Mouse (Mus musculus): ENCODE measurements at regions not wholly inside any gene's neighbourhood (a gene's known extent, or its start where the extent isn't known, plus 50 kb on each side); places are given as distances from the start of the nearest gene placed in this dataset.
A peak's percentile ranks its signal among the peaks of the same experiment; 100 is the strongest.

DNA sequence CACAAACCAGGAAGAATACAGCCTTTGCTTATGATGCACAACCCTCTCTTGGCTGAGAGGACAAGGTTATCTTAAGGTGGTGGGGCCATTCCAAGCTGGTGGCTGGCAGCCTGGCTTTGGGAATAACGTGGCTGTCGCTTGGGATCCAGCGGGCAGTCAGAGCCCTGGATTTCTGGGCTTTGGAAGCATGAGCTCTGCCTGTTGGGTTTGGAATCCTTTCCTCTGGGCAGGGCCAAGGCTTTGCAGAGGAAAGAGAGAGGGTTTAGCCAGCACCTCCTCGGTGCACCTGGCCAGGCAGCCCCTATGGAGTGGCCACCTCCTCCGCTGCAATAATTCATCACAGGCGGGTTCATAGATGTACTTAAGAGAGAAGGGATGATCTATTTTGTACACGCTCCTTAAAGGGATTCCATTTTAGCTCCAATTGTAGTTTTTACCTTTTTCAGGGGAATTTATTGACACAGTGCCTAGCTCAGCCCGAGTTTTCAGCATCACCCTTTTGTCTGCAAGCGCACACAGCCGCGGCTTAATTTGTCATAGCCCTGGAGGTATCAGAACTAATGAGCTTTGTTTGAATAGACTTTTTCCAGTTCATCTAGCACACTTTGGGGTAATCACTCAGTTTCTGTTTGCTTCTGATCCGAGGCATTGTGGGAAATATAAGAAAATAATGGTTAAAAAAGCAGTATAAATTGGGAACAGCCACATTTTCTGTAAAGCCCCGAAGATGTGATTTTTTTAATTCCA is 135.5 kb upstream of the Zfp507 start:
- H3K36me3 ChIP-seq (ENCODE audit: control insufficient read depth, insufficient read depth, low read length): no peaks in the 10 kb centered on the region
- WGBS: 71% methylated on average over 13 of the region's 13 CpGs
- H3K27me3 ChIP-seq (ENCODE audit: control insufficient read depth, insufficient read depth, low read length): no peaks in the 10 kb centered on the region
- H3K9ac ChIP-seq (ENCODE audit: low read depth, low read length): no peak overlapping the region
- H3K27ac ChIP-seq (ENCODE audit: low read depth, low read length): no peak overlapping the region
- no peak for ATAC-seq (ENCODE audit: low FRiP score, low TSS enrichment)
- H3K4me1 ChIP-seq (ENCODE audit: control insufficient read depth, insufficient read depth, low read length): no peaks in the 10 kb centered on the region
- H3K4me3 ChIP-seq (ENCODE audit: low read length): no peak overlapping the region
- no peak overlapping the region for H3K4me2 ChIP-seq (replicated peaks; ENCODE audit: low read depth, low read length)
- H3K9me3 ChIP-seq (ENCODE audit: control insufficient read depth, low read length): no peaks in the 10 kb centered on the region

DNA sequence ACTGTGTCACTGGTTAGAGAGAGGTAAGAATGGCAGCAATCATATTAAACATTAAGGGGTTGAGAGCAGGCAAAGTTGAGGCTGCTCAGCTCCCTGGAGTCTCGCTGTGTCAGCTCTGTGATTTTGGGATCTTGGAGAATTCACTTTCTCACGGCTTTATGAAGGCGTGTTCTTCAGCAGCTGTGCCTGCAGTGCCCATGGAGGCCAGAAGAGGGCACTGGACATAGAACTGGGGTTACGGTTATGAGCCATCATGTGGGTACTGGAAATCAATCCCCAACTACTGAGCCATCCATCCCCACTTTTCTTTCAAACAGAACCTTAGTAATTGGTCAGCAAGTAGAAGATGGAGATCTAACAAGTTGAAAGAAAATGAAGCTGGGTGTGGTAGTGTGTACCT is 123.9 kb upstream of the Zfp507 start:
- Histone ChIP-seq H3K36me3 (ENCODE audit: control insufficient read depth, insufficient read depth, low read length) (no peaks in the 10 kb centered on the region), H3K27ac (ENCODE audit: low read depth, low read length) (no peak overlapping the region), H3K4me2 (replicated peaks; ENCODE audit: low read depth, low read length) (no peak overlapping the region), H3K4me1 (ENCODE audit: control insufficient read depth, insufficient read depth, low read length) (0 out of 2 replicates have a peak, but pooled peaks cover 5% of the 10 kb centered on the region), H3K27me3 (ENCODE audit: control insufficient read depth, insufficient read depth, low read length) (peaks cover 3% of the 10 kb centered on the region), H3K9ac (ENCODE audit: low read depth, low read length) (no peak overlapping the region), H3K9me3 (ENCODE audit: control insufficient read depth, low read length) (peaks cover 14% of the 10 kb centered on the region; the same call in 1 of the 2 replicates), H3K4me3 (ENCODE audit: low read length) (no peak overlapping the region)
- ATAC-seq (ENCODE audit: low FRiP score, low TSS enrichment): no peak
- WGBS: 89% methylated on average over 4 of the region's 4 CpGs

DNA sequence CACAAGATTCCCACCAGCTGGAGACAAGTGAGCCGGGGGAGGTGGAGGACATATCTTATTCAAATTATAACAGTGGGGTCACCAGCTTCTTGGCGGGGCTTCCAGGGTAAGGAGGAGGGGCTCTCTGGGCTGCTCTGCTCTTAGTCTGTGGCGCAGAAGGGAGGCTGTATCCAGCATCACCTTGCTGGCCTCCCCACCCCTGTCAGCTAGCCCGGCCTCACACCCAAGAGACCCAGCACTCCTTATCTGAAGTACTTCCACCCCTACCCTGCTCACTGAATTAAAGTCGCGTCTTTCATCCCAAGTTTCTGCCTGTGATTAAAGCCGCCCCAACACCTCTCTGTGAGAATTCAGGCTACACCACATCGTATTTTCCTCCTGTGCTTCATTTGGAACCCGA is 119.8 kb upstream of the Zfp507 start:
- Histone ChIP-seq H3K27ac (ENCODE audit: low read depth, low read length) (no peak overlapping the region), H3K27me3 (ENCODE audit: control insufficient read depth, insufficient read depth, low read length) (peaks cover 3% of the 10 kb centered on the region), H3K36me3 (ENCODE audit: control insufficient read depth, insufficient read depth, low read length) (no peaks in the 10 kb centered on the region), H3K4me1 (ENCODE audit: control insufficient read depth, insufficient read depth, low read length) (0 out of 2 replicates have a peak, but pooled peaks cover 8% of the 10 kb centered on the region), H3K9me3 (ENCODE audit: control insufficient read depth, low read length) (peaks cover 10% of the 10 kb centered on the region; the same call in 1 of the 2 replicates), H3K4me3 (ENCODE audit: low read length) (no peak overlapping the region), H3K9ac (ENCODE audit: low read depth, low read length) (no peak overlapping the region), H3K4me2 (replicated peaks; ENCODE audit: low read depth, low read length) (peak overlapping the region; percentile 23)
- peak; percentile 52; the same call in 1 of the 2 replicates for ATAC-seq (ENCODE audit: low FRiP score, low TSS enrichment)
- WGBS: 20% methylated on average over 9 of the region's 9 CpGs

DNA sequence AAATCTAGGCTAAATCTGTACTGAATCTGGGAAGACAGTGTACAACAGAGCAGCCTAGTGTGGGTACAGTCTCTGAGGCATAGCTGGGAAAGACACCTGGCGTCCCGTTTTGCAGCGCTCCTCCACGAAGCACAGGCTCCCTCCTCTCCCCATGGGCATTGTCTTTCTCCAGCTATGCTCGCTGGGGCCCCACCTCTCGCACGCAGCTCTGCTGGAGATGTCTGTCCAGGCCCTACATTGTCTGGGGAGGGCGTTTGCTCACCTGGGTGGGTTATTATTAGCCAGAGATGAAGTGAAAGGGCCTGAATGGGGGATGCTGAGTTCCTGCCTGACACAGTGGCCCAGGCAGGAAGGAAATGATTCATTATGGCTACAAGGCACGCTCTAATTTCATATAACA is 118.1 kb upstream of the Zfp507 start:
- Histone ChIP-seq H3K4me2 (replicated peaks; ENCODE audit: low read depth, low read length) (no peak overlapping the region), H3K27me3 (ENCODE audit: control insufficient read depth, insufficient read depth, low read length) (peaks cover 3% of the 10 kb centered on the region)

DNA sequence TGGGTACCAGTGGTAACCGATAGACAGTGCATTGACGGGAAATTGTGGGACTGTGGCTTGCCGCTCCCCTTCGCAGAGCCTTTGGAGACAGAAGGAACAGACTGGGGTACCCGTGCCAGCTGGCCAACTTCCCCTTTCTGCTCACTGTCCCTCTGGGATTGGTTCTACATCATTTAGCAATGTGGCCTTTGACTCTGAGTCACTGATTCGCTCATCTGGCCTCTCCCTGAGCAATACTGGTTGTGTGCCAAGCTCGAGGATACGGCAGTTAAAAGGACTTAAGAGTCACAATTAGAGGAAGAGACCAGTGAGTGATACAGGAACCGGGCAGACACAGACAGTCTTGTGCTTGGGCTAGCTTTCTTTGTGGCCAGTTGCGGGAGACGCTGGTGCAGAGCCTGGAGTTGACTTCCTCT is 117.4 kb upstream of the Zfp507 start:
- 0 out of 2 replicates have a peak, but pooled peaks cover 7% of the 10 kb centered on the region for H3K9me3 ChIP-seq (ENCODE audit: control insufficient read depth, low read length)
- H3K4me1 ChIP-seq (ENCODE audit: control insufficient read depth, insufficient read depth, low read length): 0 out of 2 replicates have a peak, but pooled peaks cover 8% of the 10 kb centered on the region
- no peak overlapping the region for H3K4me3 ChIP-seq (ENCODE audit: low read length)
- H3K27me3 ChIP-seq (ENCODE audit: control insufficient read depth, insufficient read depth, low read length): peaks cover 3% of the 10 kb centered on the region
- H3K9ac ChIP-seq (ENCODE audit: low read depth, low read length): no peak overlapping the region
- H3K4me2 ChIP-seq (replicated peaks; ENCODE audit: low read depth, low read length): no peak overlapping the region
- H3K36me3 ChIP-seq (ENCODE audit: control insufficient read depth, insufficient read depth, low read length): no peaks in the 10 kb centered on the region
- WGBS: 70% methylated on average over 11 of the region's 11 CpGs
- no peak overlapping the region for H3K27ac ChIP-seq (ENCODE audit: low read depth, low read length)
- ATAC-seq (ENCODE audit: low FRiP score, low TSS enrichment): no peak

More for the DNA sequence above, 118.1 kb upstream of the Zfp507 start:
- H3K4me1 ChIP-seq (ENCODE audit: control insufficient read depth, insufficient read depth, low read length): 0 out of 2 replicates have a peak, but pooled peaks cover 8% of the 10 kb centered on the region
- no peak overlapping the region for H3K27ac ChIP-seq (ENCODE audit: low read depth, low read length)
- 0 out of 2 replicates have a peak, but pooled peaks cover 7% of the 10 kb centered on the region for H3K9me3 ChIP-seq (ENCODE audit: control insufficient read depth, low read length)
- no peak overlapping the region for H3K9ac ChIP-seq (ENCODE audit: low read depth, low read length)
- 42% methylated on average over 9 of the region's 9 CpGs for WGBS
- H3K36me3 ChIP-seq (ENCODE audit: control insufficient read depth, insufficient read depth, low read length): no peaks in the 10 kb centered on the region
- no peak for ATAC-seq (ENCODE audit: low FRiP score, low TSS enrichment)
- no peak overlapping the region for H3K4me3 ChIP-seq (ENCODE audit: low read length)

DNA sequence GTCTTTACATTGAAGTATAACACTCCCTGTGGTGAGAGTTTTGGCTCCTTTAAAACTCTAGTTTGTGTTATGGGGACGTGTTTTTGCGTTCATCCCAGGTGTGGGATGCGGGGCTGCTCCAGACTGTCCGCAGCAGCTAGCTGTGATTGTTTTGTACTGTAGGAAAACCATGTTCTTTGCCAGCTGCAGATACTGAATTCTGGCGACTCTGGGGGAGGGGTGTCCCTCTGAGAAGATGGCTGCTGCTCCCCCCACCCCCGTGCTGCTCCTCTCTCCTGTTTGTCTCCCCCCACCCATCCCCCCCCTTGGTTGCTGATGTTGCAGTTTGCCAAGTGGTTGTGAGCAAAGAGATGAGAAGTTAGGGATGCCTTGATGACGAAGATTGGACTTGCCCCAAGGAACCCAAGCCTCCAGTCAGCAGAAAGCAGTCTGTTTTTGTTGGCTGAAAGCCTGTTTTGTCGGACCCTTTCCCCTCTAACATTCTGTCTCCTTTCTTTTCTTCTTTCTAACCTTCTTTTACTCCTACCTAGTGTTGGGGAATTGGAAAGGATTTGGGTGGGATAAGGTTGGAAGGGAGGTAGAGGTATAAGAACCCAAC is 107.4 kb upstream of the Zfp507 start:
- H3K4me2 ChIP-seq (replicated peaks; ENCODE audit: low read depth, low read length): no peak overlapping the region
- H3K36me3 ChIP-seq (ENCODE audit: control insufficient read depth, insufficient read depth, low read length): no peaks in the 10 kb centered on the region
- no peak overlapping the region for H3K9ac ChIP-seq (ENCODE audit: low read depth, low read length)
- H3K27me3 ChIP-seq (ENCODE audit: control insufficient read depth, insufficient read depth, low read length): no peaks in the 10 kb centered on the region
- H3K27ac ChIP-seq (ENCODE audit: low read depth, low read length): no peak overlapping the region
- 0 out of 2 replicates have a peak, but pooled peaks cover 4% of the 10 kb centered on the region for H3K9me3 ChIP-seq (ENCODE audit: control insufficient read depth, low read length)
- H3K4me1 ChIP-seq (ENCODE audit: control insufficient read depth, insufficient read depth, low read length): no peaks in the 10 kb centered on the region
- no peak overlapping the region for H3K4me3 ChIP-seq (ENCODE audit: low read length)
- 53% methylated on average over 8 of the region's 8 CpGs for WGBS
- ATAC-seq (ENCODE audit: low FRiP score, low TSS enrichment): no peak

DNA sequence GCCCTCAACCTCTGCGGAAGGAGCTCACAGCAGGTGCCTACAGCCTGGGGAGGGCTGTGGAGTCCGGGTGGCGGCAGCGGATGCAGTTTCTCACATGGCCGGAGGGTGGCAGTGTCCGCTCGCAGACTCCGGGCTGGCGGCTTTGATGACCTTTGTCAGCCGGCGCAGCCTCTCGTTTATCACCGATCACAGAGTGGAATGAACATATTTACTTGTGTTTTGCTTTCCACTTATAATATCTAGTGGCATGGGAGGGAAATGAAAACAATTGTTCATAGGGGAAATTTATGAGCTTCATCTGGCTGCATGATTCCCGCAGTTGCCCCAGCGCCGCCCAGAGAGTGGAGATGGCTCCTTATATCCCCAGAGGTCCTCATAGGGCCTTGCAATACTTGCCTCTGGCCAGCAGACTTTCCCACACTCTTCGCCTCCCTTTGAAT is 99.2 kb upstream of the Zfp507 start:
- H3K4me3 ChIP-seq (ENCODE audit: low read length): no peak overlapping the region
- WGBS: 6% methylated on average over 17 of the region's 17 CpGs
- ATAC-seq (ENCODE audit: low FRiP score, low TSS enrichment): peak; percentile 82; the same call in 1 of the 2 replicates

DNA sequence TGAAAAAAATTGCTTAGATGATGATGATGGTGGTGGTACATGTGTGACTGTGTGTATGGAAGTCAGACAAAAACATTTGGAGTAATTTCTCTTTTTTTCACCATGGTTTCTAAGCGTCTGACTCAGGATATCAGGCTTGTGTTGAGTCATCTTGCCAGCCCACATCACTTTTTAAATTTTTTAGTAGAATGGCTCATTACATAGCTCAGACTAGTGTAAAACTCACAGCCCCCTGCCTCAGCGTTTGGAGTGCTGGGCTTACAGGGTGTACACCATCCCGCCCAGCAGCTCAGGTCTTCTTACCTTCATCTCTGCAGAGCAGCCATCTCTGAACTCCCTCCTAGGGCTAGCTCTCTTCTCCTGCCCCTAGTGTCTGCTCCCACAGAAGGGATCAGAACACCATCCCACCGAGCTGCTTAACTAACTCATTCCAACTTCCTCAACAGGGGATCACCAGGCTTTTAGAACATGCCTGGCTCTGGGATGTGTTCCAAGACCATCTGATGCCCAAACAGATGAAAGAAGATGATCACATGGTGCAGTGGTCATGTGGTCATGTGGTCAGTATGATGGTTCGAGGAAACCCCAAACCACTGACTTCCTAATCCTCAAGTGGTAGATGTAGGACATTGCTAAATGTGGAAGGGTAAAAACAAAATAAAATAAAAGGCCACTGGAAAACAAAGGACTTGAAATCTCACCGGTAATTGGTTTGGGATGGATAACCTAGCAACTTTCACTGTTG is 96.1 kb upstream of the Zfp507 start:
- 90% methylated on average over 6 of the region's 6 CpGs for WGBS
- no peaks in the 10 kb centered on the region for H3K9me3 ChIP-seq (ENCODE audit: control insufficient read depth, low read length)
- no peaks in the 10 kb centered on the region for H3K4me1 ChIP-seq (ENCODE audit: control insufficient read depth, insufficient read depth, low read length)
- no peak overlapping the region for H3K9ac ChIP-seq (ENCODE audit: low read depth, low read length)
- ATAC-seq (ENCODE audit: low FRiP score, low TSS enrichment): no peak
- H3K36me3 ChIP-seq (ENCODE audit: control insufficient read depth, insufficient read depth, low read length): no peaks in the 10 kb centered on the region
- no peak overlapping the region for H3K4me2 ChIP-seq (replicated peaks; ENCODE audit: low read depth, low read length)
- H3K27me3 ChIP-seq (ENCODE audit: control insufficient read depth, insufficient read depth, low read length): peaks cover 4% of the 10 kb centered on the region; the same call in 1 of the 2 replicates
- H3K4me3 ChIP-seq (ENCODE audit: low read length): no peak overlapping the region
- no peak overlapping the region for H3K27ac ChIP-seq (ENCODE audit: low read depth, low read length)

More for the DNA sequence above, 99.2 kb upstream of the Zfp507 start:
- Histone ChIP-seq H3K9me3 (ENCODE audit: control insufficient read depth, low read length) (no peaks in the 10 kb centered on the region), H3K4me1 (ENCODE audit: control insufficient read depth, insufficient read depth, low read length) (no peaks in the 10 kb centered on the region), H3K9ac (ENCODE audit: low read depth, low read length) (no peak overlapping the region), H3K27ac (ENCODE audit: low read depth, low read length) (no peak overlapping the region), H3K4me2 (replicated peaks; ENCODE audit: low read depth, low read length) (peak overlapping the region; percentile 21), H3K27me3 (ENCODE audit: control insufficient read depth, insufficient read depth, low read length) (peaks cover 4% of the 10 kb centered on the region; the same call in 1 of the 2 replicates), H3K36me3 (ENCODE audit: control insufficient read depth, insufficient read depth, low read length) (no peaks in the 10 kb centered on the region)
